ENCODE assay signal across 15 mouse cellular contexts in the genomic region with DNA sequence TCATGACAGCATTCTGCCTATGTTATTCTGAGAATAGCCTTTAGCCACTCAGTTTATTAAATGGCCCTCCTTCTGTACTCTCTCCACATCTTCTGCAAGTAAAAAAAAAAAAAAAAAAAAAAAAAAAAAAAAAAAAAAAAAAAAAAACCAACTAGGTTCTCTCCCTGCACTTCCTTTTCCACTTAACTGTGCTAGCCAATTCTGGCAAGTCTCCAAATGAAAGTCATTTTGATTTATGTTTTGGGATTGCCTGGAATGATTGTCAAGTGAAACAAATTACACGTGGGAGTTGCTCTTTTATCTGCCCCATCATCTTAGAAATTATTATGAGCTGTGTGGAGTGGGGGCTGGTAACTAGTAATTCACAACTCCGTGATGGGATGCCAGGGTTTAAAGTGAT.
"Had no signal": no experiment of that assay in that cellular context is flagged by ENCODE, and none has a peak within 500 bp of the region (broad histone marks: within the 10 kb centered on the region; RNA-seq: fewer than 3 reads in every experiment).

No protein-coding gene starts in this region.

- H3K4me1 ChIP-seq: kidney, embryonic 15.5 days; liver, embryonic 13.5 days; megakaryocyte, embryonic 14.5 days; midbrain, embryonic 12.5 days; neural tube, embryonic 15.5 days had no signal

- ATAC-seq: liver, postnatal 0 days; lung, postnatal 0 days had no signal

- H3K27me3 ChIP-seq: kidney, embryonic 15.5 days; liver, embryonic 13.5 days; megakaryocyte, embryonic 14.5 days; midbrain, embryonic 12.5 days; neural tube, embryonic 15.5 days had no signal

- H3K4me2 ChIP-seq: kidney, embryonic 15.5 days; liver, embryonic 13.5 days; midbrain, embryonic 12.5 days; neural tube, embryonic 15.5 days had no signal

- DNase-seq: kidney, postnatal 14 days; liver; liver, embryonic 13.5 days; liver, postnatal 0 days; right cerebral cortex, adult 18-20 months; right cerebral cortex, postnatal 25 days; thymus, postnatal 36 days had no signal

- H3K4me3 ChIP-seq: kidney, embryonic 15.5 days; left cerebral cortex, adult 2 months; liver, embryonic 13.5 days; megakaryocyte, embryonic 14.5 days; midbrain, embryonic 12.5 days; myocyte; neural tube, embryonic 15.5 days had no signal

- H3K36me3 ChIP-seq: kidney, embryonic 15.5 days; liver, embryonic 13.5 days; midbrain, embryonic 12.5 days; neural tube, embryonic 15.5 days had no signal

- H3K9ac ChIP-seq: kidney, embryonic 15.5 days; liver, embryonic 13.5 days; liver, postnatal 0 days; midbrain, embryonic 12.5 days; neural tube, embryonic 15.5 days had no signal

- H3K9me3 ChIP-seq: kidney, embryonic 15.5 days; liver, embryonic 13.5 days; megakaryocyte, embryonic 14.5 days; midbrain, embryonic 12.5 days; neural tube, embryonic 15.5 days had no signal

- H3K27ac ChIP-seq: kidney, embryonic 15.5 days; left cerebral cortex, adult 2 months; liver, embryonic 13.5 days; macrophage; midbrain, embryonic 12.5 days; neural tube, embryonic 15.5 days had no signal
